In genomic region chr14:27349828-27350729, GRCm38 (mm10) we compare ENCODE assay signal across 9 mouse cellular contexts.
DNase-seq lines count a peak whose midpoint lies in the region; ATAC-seq and TF ChIP-seq lines count a peak whose summit lies in the region.
"Had no signal": no experiment of that assay in that cellular context is flagged by ENCODE, and none has a peak within 500 bp of the region (broad histone marks: within the 10 kb centered on the region; RNA-seq: fewer than 3 reads in every experiment).

No protein-coding gene starts in this region.

- no peaks in the 10 kb centered on the region for H3K9me3 ChIP-seq in ES-E14 (ENCODE audit: control insufficient read depth, insufficient read depth, low read depth, low read length)
- H3K9me3 ChIP-seq in limb, embryonic 15.5 days: no peaks in the 10 kb centered on the region
- no peaks in the 10 kb centered on the region for H3K9me3 ChIP-seq in hindbrain, embryonic 16.5 days (ENCODE audit: control insufficient read depth, low read length)

- peak overlapping the region; percentile 96 for H3K27ac ChIP-seq in kidney, adult 2 months (ENCODE audit: insufficient read depth, low read depth, low read length)
- H3K27ac ChIP-seq in ES-E14 (ENCODE audit: insufficient read depth, low read depth, low read length, poor library complexity, severe bottlenecking): peak overlapping the region; percentile 74; the same call in 1 of the 2 replicates
- peak overlapping the region; percentile 88 for H3K27ac ChIP-seq in limb, embryonic 15.5 days
- no peak overlapping the region for H3K27ac ChIP-seq in hindbrain, embryonic 16.5 days (ENCODE audit: low read depth, low read length)

- in situ Hi-C loops in ES-E14 (cut with MboI; ENCODE audit: low sequenced_read_pairs in 2 of 2, unreplicated experiment in 2 of 2): no loop called here

- peaks cover 32% of the 10 kb centered on the region for H3K4me1 ChIP-seq in kidney, adult 2 months (ENCODE audit: control insufficient read depth, insufficient read depth, low read length)
- peaks cover 29 to 46% of the 10 kb centered on the region in 2 experiments for H3K4me1 ChIP-seq in ES-E14 (ENCODE audit: control insufficient read depth in 2 of 2, insufficient read depth in 2 of 2, low read length in 2 of 2, poor library complexity in 1 of 2)
- H3K4me1 ChIP-seq in limb, embryonic 15.5 days: peaks cover 43% of the 10 kb centered on the region
- H3K4me1 ChIP-seq in hindbrain, embryonic 16.5 days (ENCODE audit: control insufficient read depth, insufficient read depth, low read depth, low read length): no peaks in the 10 kb centered on the region

- no peak overlapping the region for H3K4me2 ChIP-seq in limb, embryonic 15.5 days
- H3K4me2 ChIP-seq in hindbrain, embryonic 16.5 days (ENCODE audit: low read length): no peak overlapping the region

- no peak for ATAC-seq in limb, embryonic 15.5 days (ENCODE audit: insufficient number of reproducible peaks, low FRiP score, low TSS enrichment, low read depth)
- ATAC-seq in hindbrain, embryonic 16.5 days: no peak

- H3K4me3 ChIP-seq in kidney, adult 2 months (ENCODE audit: insufficient read depth, low read depth, low read length): no peak overlapping the region
- no peak overlapping the region for H3K4me3 ChIP-seq in ES-E14 (ENCODE audit: insufficient read depth in 1 of 2, low read depth in 1 of 2, low read length in 2 of 2, poor library complexity in 1 of 2, severe bottlenecking in 1 of 2)
- H3K4me3 ChIP-seq in limb, embryonic 15.5 days: no peak overlapping the region
- H3K4me3 ChIP-seq in hindbrain, embryonic 16.5 days (ENCODE audit: low read length): no peak overlapping the region

- DNase-seq in kidney, adult 2 months: peak; percentile 34
- no peak for DNase-seq in kidney, postnatal 4 days
- no peak for DNase-seq in ES-E14 (ENCODE audit: low read depth, low spot score)
- DNase-seq in c-Kit-positive CD71-positive TER-119-positive erythroid progenitor cells, embryonic 14.5 days (ENCODE audit: low spot score): peak; percentile 66
- DNase-seq in cerebellum, adult 18-20 months: no peak
- no peak for DNase-seq in frontal cortex, postnatal 36 days (ENCODE audit: low spot score in 2 of 2)
- DNase-seq: gastrocnemius, postnatal 14 days had no signal

- H3K9ac ChIP-seq in ES-E14 (ENCODE audit: insufficient read depth, low read depth, low read length, poor library complexity, severe bottlenecking): peak overlapping the region; percentile 29; the same call in 1 of the 2 replicates
- no peak overlapping the region for H3K9ac ChIP-seq in limb, embryonic 15.5 days
- H3K9ac ChIP-seq in hindbrain, embryonic 16.5 days (ENCODE audit: low read depth, low read length): no peak overlapping the region

- H3K36me3 ChIP-seq in kidney, adult 2 months (ENCODE audit: control insufficient read depth, insufficient read depth, low read length): no peaks in the 10 kb centered on the region
- H3K36me3 ChIP-seq in ES-E14 (ENCODE audit: control insufficient read depth, insufficient read depth, low read length, poor library complexity, severe bottlenecking): no peaks in the 10 kb centered on the region
- no peaks in the 10 kb centered on the region for H3K36me3 ChIP-seq in limb, embryonic 15.5 days
- H3K36me3 ChIP-seq in hindbrain, embryonic 16.5 days (ENCODE audit: control insufficient read depth, insufficient read depth, low read length): no peaks in the 10 kb centered on the region

- WGBS in kidney, adult 2 months: 70% methylated on average over 17 of the region's 17 CpGs
- WGBS in limb, embryonic 15.5 days: 74% methylated on average over 17 of the region's 17 CpGs
- 87% methylated on average over 17 of the region's 17 CpGs for WGBS in hindbrain, embryonic 16.5 days

- TF ChIP-seq CTCF in kidney, adult 2 months (conservative IDR thresholded peaks at IDR 0.05; ENCODE audit: insufficient read depth, insufficient read length, low read depth, low read length): no peak

- no peaks in the 10 kb centered on the region for H3K27me3 ChIP-seq in kidney, adult 2 months (replicated peaks; ENCODE audit: control insufficient read depth, insufficient read depth, low read length)
- no peaks in the 10 kb centered on the region for H3K27me3 ChIP-seq in limb, embryonic 15.5 days
- no peaks in the 10 kb centered on the region for H3K27me3 ChIP-seq in hindbrain, embryonic 16.5 days (replicated peaks; ENCODE audit: control insufficient read depth, insufficient read depth, low read length)

- TF ChIP-seq POLR2A in kidney, adult 2 months (IDR thresholded peaks at IDR 0.05; ENCODE audit: low read depth, low read length): no peak

TF ChIP-seq in ES-E14, 5 proteins besides CTCF, POLR2A, EP300 and RAD21:
- TF ChIP-seq CHD2 (IDR thresholded peaks at IDR 0.05; ENCODE audit: low read depth, low read length) (no peak), MAFK (IDR thresholded peaks at IDR 0.05; ENCODE audit: insufficient read depth, low read depth, low read length) (no peak), ZC3H11A (IDR thresholded peaks at IDR 0.05; ENCODE audit: borderline replicate concordance, low read depth, low read length) (no peak), HCFC1 (IDR thresholded peaks at IDR 0.05; ENCODE audit: borderline replicate concordance, insufficient read depth, low read length) (no peak), ZNF384 (IDR thresholded peaks at IDR 0.05; ENCODE audit: low read depth, low read length) (no peak)

Comparison
In these comparisons a context has a peak if more than half of its experiments do, and no peak if none do; other contexts are left out.
1. DNase-seq: peak in kidney, adult 2 months (single experiment) and c-Kit-positive CD71-positive TER-119-positive erythroid progenitor cells, embryonic 14.5 days (single experiment); none in kidney, postnatal 4 days (0 of 2), ES-E14 (single experiment), cerebellum, adult 18-20 months (0 of 2) and frontal cortex, postnatal 36 days (0 of 2).